Mouse (Mus musculus) mesoderm, embryonic 11.5 days (tissue): ENCODE measurements at regions not wholly inside any gene's neighbourhood (a gene's known extent, or its start where the extent isn't known, plus 50 kb on each side); places are given as distances from the start of the nearest gene placed in this dataset.

Experiments
- DNase-seq: peaks from one replicate; pipeline ENCODE4 v3.0.0-alpha.2; 2012; ENCODE audit warnings: low read depth, low spot score

DNA sequence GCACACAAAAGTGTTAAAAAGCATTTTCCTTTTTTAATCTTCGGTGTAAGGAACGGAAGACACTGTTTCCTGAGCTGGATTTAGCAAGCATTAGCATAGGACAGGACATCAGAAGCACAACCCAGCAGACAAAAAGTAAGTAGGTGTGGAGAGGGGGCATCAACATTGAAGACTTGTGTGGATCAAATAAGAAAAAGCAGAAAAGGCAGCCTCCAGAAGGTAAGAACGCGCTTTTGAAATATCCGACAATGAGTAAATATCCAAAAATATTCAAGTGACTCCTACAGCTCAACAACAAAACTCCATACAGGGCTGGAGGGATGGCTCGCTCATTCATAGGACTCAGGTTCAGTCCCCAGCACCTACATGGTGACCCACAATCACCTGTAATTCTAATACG, 286.9 kb downstream of the Pdcd6ip start:
- DNase-seq: no peak

GRCm38 (mm10) chr9:113419801-113420200, 288.3 kb downstream of the Pdcd6ip start:
- DNase-seq: no peak

- DNase-seq: no peak
These were observed 291.0 kb downstream of the Pdcd6ip start for GRCm38 (mm10) chr9:113417106-113417505.

DNA sequence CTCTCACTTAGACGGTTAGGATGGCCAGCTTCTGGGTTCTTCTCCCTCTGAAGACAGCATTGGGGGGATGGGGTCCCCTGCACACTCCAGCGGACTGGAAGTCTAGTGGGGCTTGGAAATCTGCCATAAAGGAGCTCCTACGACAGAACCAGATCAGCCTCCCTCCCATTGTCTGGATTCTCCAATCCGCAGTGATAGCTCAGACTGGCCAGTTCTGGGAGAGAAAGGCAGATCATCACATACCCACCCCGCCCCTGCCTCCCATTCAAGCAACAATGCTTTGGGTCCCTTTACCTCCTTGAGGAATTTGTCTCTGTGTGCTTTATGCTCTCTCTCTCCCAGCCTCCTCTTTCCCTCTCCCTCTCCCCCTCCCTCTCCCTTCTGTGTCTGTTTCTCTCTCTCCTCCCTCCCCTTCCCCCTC, 292.5 kb downstream of the Pdcd6ip start:
- no peak for DNase-seq

GRCm38 (mm10) chr9:113414690-113415089, 293.4 kb downstream of the Pdcd6ip start:
- DNase-seq: no peak

DNA sequence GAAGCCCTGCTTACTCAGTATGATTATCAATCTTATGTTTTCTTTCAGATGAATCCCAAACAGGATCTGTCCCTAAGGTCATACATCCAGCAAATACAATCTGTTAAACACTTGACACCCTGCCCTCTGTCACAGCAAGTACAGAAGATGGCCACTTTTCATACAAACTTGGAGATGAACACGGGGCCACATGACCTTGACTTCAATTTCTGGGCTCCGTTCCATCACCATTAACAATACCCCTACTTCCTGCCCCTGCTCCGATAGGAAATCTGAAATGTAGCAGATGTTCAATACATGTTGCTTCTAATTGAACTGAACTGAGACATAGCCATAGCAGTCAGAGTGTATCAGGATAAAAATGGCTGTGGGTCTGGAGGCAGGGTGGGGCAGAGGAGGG, 294.2 kb downstream of the Pdcd6ip start:
- DNase-seq: no peak

- no peak for DNase-seq
These were observed 296.4 kb downstream of the Pdcd6ip start for GRCm38 (mm10) chr9:113411638-113412037.

GRCm38 (mm10) chr9:113408521-113408920, 299.5 kb downstream of the Pdcd6ip start:
- DNase-seq: no peak

DNA sequence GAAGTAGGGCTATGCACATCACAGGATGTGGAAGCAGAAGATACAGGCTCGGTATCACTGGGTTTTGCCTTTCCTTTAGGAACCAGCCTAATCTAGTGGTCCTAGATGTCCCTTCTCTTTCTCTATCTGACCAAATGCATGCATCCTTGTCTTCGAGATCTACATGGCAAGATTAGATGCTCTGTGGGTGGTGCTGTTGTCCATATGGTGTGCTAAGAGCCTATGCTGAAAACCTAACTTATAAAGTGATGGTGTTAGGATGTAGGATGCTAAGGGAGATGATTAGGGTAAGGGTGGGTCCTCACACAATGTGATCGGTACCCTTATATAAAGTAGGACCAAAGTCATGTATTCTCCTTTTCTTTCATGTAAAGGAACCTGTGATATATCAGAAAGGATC, 313.7 kb downstream of the Pdcd6ip start:
- DNase-seq: no peak

GRCm38 (mm10) chr9:113387356-113387755, 320.7 kb downstream of the Pdcd6ip start:
- DNase-seq: no peak

GRCm38 (mm10) chr9:113381591-113382110, 326.4 kb downstream of the Pdcd6ip start:
- peak; percentile 21 for DNase-seq

GRCm38 (mm10) chr9:113380408-113381129, 327.5 kb downstream of the Pdcd6ip start:
- no peak for DNase-seq

DNA sequence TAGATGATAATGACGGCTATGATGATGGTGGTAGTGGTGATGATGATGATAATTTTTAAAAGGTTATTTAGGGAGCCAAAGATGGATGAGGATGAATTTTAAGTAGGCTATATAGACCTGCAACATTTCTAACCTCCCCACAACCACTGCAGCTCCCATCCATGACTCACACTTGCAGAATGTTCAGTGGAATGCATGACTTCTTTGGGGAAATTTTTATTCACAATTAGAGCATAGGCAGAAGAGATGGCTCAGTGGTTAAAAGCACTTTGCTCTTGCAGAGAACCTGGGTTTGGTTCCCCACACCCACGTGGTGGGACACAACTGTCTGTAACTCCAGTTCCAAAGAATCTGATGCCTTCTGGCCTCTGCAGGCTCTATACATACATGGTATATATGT, 329.5 kb downstream of the Pdcd6ip start:
- DNase-seq: no peak

GRCm38 (mm10) chr9:113371718-113372306, 336.2 kb downstream of the Pdcd6ip start:
- DNase-seq: no peak

- no peak for DNase-seq
These were observed 360.1 kb downstream of the Pdcd6ip start for GRCm38 (mm10) chr9:113347942-113348341.

GRCm38 (mm10) chr9:113346531-113346930, 361.5 kb downstream of the Pdcd6ip start:
- no peak for DNase-seq

GRCm38 (mm10) chr9:113342131-113342530, 365.9 kb downstream of the Pdcd6ip start:
- no peak for DNase-seq

GRCm38 (mm10) chr9:113340838-113341237, 367.2 kb downstream of the Pdcd6ip start:
- no peak for DNase-seq

- DNase-seq: no peak
These were observed 368.0 kb downstream of the Pdcd6ip start for GRCm38 (mm10) chr9:113340036-113340435.

DNA sequence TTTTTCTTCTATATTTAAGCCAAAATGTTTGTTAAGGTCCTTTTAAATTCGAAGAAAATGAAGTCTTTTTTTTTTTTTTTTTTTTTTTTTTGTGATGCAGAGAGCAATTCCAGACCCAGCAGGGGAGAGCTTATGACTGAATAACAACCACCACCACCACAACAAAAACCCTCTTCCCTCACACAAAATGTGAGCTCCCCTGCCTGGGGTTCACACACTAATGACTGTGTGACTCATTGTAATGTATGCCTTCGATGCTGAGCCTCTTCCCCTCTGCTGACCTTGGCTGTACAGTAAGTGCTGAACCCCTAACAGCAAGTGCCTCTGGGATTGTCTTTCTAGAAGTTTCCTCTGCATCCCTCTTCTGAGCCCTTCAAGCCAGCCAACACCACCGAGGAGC, 383.6 kb downstream of the Pdcd6ip start:
- DNase-seq: no peak

DNA sequence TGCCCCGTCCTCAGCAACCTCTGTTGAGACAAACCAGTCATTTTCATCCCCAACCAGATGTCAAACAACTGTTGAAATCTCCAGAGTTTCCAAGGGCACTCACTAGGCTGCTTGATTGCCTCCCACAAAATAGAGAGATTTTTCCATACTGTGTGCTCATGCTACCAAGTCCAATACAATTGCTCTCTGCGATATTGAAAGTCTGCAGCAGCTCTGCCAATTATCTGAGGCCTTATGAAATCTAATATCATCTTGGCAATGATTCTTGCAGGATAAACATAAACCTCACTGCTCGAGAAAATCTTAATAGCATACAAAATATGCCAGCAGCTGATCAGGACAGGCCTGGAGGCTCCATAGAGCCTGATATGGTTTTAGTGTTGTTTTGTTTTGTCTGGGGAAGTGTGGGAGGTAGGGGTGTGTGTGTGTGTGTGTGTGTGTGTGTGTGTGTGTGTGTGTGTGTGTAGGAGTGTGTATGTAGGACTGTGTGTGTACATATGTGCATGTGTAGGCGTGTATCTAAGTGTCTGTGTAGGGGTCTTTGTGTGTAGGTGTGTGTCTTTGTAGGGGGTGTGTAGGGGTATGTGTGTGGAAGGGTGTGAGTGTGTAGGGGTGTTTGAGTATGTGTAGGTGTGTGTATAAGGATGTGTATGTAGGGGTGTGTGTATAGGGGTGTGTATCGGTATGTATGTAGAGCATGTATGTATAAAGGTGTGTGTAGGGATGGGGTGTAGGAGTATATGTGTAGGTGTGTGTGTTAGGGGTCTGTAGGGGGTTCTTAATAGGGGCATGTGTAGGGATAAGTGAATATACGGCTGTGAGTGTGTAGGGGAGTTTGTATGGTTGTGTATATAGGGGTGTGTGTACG, 398.1 kb downstream of the Pdcd6ip start:
- no peak for DNase-seq

DNA sequence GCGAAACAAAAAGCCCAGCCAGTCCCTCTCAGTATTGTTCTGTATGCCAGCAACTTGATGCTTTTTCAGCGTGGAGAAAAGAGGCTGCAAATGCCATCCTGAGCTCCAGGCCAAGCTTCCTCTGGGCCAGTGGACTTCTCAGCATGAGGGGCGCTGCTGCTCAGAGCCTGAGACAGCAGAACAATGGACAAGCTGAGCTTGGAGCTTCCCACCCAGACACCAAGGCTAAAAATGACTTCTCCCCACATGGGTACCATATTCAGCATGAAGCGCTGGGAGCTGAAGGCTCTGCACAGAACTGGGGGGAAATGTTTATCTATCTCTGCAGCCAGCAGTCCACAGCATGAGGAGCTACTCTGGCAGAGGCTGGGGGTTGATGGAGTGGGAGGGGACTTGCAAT, 402.3 kb downstream of the Pdcd6ip start:
- no peak for DNase-seq
